Mouse (Mus musculus) embryonic fibroblast, embryonic 13.5 days (primary cell): ENCODE results near the gene Fam178b.

ENCODE experiments used
- CTCF ChIP-seq: IDR thresholded peaks from 2 replicates; pipeline ENCODE4 v1.5.1; 2011; ENCODE audit warnings: mild to moderate bottlenecking, control low read depth, low read length, moderate library complexity, borderline replicate concordance; ENCODE audit not compliant: insufficient read depth
- POLR2A ChIP-seq: IDR thresholded peaks from 2 replicates; pipeline ENCODE4 v1.6.1; 2011; ENCODE audit warnings: low read depth, mild to moderate bottlenecking, control low read depth, low read length, moderate library complexity

GRCm38 (mm10) chr1:36674936-36675335 lies 8.0 kb downstream of the Fam178b start:
- TF ChIP-seq CTCF: no peak
- no peak for TF ChIP-seq POLR2A
